Mouse (Mus musculus): ENCODE results near the gene Creld1. TPM values are rescaled to one million over a fixed set of nuclear protein-coding genes. Genes with fewer than 3 reads are reported as not detected.
A peak's percentile ranks its signal among the peaks of the same experiment; 100 is the strongest.

The Creld1 gene
- 4.6 and 5.0 TPM in 2 replicates for polyA plus RNA-seq (2012; rRNA removed)

GRCm38 (mm10) chr6:113483100-113483615 is at the start of gene Creld1:
Gene Creld1 (plus strand): TSS chr6:113483297.
- Histone ChIP-seq H3K4me3 (ENCODE audit: control insufficient read depth, low read depth, low read length) (peak within 1 kb of the TSS; percentile 84), H3K36me3 (ENCODE audit: control insufficient read depth, insufficient read depth, low read length) (no peaks in the 10 kb centered on the region), H3K27me3 (ENCODE audit: control insufficient read depth, insufficient read depth, low read length) (no peaks in the 10 kb centered on the region), H3K4me1 (ENCODE audit: control insufficient read depth, insufficient read depth, low read length) (peaks cover 10% of the 10 kb centered on the region), H3K27ac (ENCODE audit: control insufficient read depth, insufficient read depth, low read depth, low read length) (peak within 1 kb of the TSS; percentile 52; the same call in 1 of the 2 replicates)
- TF ChIP-seq POLR2A (IDR thresholded peaks at IDR 0.05; ENCODE audit: control insufficient read depth, low read depth, low read length), result 0 out of 2 replicates have a peak, but pooled peaks have one; percentile 14
- TF ChIP-seq CTCF (IDR thresholded peaks at IDR 0.05; ENCODE audit: control insufficient read depth, insufficient read depth, insufficient replicate concordance, low read depth, low read length), result no peak

- H3K36me3 ChIP-seq (ENCODE audit: control insufficient read depth, insufficient read depth, low read length), result no peaks in the 10 kb centered on the region
- no peak overlapping the region for H3K4me3 ChIP-seq (ENCODE audit: control insufficient read depth, low read depth, low read length)
- no peaks in the 10 kb centered on the region; the same call in 1 of the 2 replicates for H3K4me1 ChIP-seq (ENCODE audit: control insufficient read depth, insufficient read depth, low read length)
- no peak for TF ChIP-seq POLR2A (IDR thresholded peaks at IDR 0.05; ENCODE audit: control insufficient read depth, low read depth, low read length)
- TF ChIP-seq CTCF (IDR thresholded peaks at IDR 0.05; ENCODE audit: control insufficient read depth, insufficient read depth, insufficient replicate concordance, low read depth, low read length), result no peak
- H3K27ac ChIP-seq (ENCODE audit: control insufficient read depth, insufficient read depth, low read depth, low read length), result no peak overlapping the region
- no peaks in the 10 kb centered on the region for H3K27me3 ChIP-seq (ENCODE audit: control insufficient read depth, insufficient read depth, low read length)
These were observed 49.4 kb upstream of the Creld1 start for GRCm38 (mm10) chr6:113433661-113434060.

GRCm38 (mm10) chr6:113434691-113435090 is 48.4 kb upstream of the Creld1 start:
- H3K27me3 ChIP-seq (ENCODE audit: control insufficient read depth, insufficient read depth, low read length), result no peaks in the 10 kb centered on the region
- H3K4me1 ChIP-seq (ENCODE audit: control insufficient read depth, insufficient read depth, low read length), result no peaks in the 10 kb centered on the region; the same call in 1 of the 2 replicates
- H3K4me3 ChIP-seq (ENCODE audit: control insufficient read depth, low read depth, low read length), result no peak overlapping the region
- no peak overlapping the region for H3K27ac ChIP-seq (ENCODE audit: control insufficient read depth, insufficient read depth, low read depth, low read length)
- no peak for TF ChIP-seq CTCF (IDR thresholded peaks at IDR 0.05; ENCODE audit: control insufficient read depth, insufficient read depth, insufficient replicate concordance, low read depth, low read length)
- TF ChIP-seq POLR2A (IDR thresholded peaks at IDR 0.05; ENCODE audit: control insufficient read depth, low read depth, low read length), result no peak
- H3K36me3 ChIP-seq (ENCODE audit: control insufficient read depth, insufficient read depth, low read length), result no peaks in the 10 kb centered on the region

GRCm38 (mm10) chr6:113435664-113436205 is 47.4 kb upstream of the Creld1 start, which contains the start of gene Cidec:
Gene Cidec (minus strand): TSS chr6:113435760.
- Histone ChIP-seq H3K36me3 (ENCODE audit: control insufficient read depth, insufficient read depth, low read length) (no peaks in the 10 kb centered on the region), H3K4me1 (ENCODE audit: control insufficient read depth, insufficient read depth, low read length) (no peaks in the 10 kb centered on the region; the same call in 1 of the 2 replicates), H3K27ac (ENCODE audit: control insufficient read depth, insufficient read depth, low read depth, low read length) (no peak within 1 kb of the TSS), H3K4me3 (ENCODE audit: control insufficient read depth, low read depth, low read length) (no peak within 1 kb of the TSS), H3K27me3 (ENCODE audit: control insufficient read depth, insufficient read depth, low read length) (no peaks in the 10 kb centered on the region)
- TF ChIP-seq CTCF (IDR thresholded peaks at IDR 0.05; ENCODE audit: control insufficient read depth, insufficient read depth, insufficient replicate concordance, low read depth, low read length) (no peak), POLR2A (IDR thresholded peaks at IDR 0.05; ENCODE audit: control insufficient read depth, low read depth, low read length) (no peak)

- Histone ChIP-seq H3K27me3 (ENCODE audit: control insufficient read depth, insufficient read depth, low read length) (no peaks in the 10 kb centered on the region), H3K4me3 (ENCODE audit: control insufficient read depth, low read depth, low read length) (no peak overlapping the region), H3K36me3 (ENCODE audit: control insufficient read depth, insufficient read depth, low read length) (no peaks in the 10 kb centered on the region), H3K4me1 (ENCODE audit: control insufficient read depth, insufficient read depth, low read length) (no peaks in the 10 kb centered on the region; the same call in 1 of the 2 replicates), H3K27ac (ENCODE audit: control insufficient read depth, insufficient read depth, low read depth, low read length) (no peak overlapping the region)
- no peak for TF ChIP-seq POLR2A (IDR thresholded peaks at IDR 0.05; ENCODE audit: control insufficient read depth, low read depth, low read length)
These were observed 46.0 kb upstream of the Creld1 start for GRCm38 (mm10) chr6:113437135-113437534.

GRCm38 (mm10) chr6:113438721-113439430 is 44.2 kb upstream of the Creld1 start:
- H3K4me1 ChIP-seq (ENCODE audit: control insufficient read depth, insufficient read depth, low read length), result peaks cover 6% of the 10 kb centered on the region
- no peak overlapping the region for H3K4me3 ChIP-seq (ENCODE audit: control insufficient read depth, low read depth, low read length)
- no peak overlapping the region for H3K27ac ChIP-seq (ENCODE audit: control insufficient read depth, insufficient read depth, low read depth, low read length)
- TF ChIP-seq CTCF (IDR thresholded peaks at IDR 0.05; ENCODE audit: control insufficient read depth, insufficient read depth, insufficient replicate concordance, low read depth, low read length) (no peak), POLR2A (IDR thresholded peaks at IDR 0.05; ENCODE audit: control insufficient read depth, low read depth, low read length) (no peak)
- no peaks in the 10 kb centered on the region for H3K36me3 ChIP-seq (ENCODE audit: control insufficient read depth, insufficient read depth, low read length)
- H3K27me3 ChIP-seq (ENCODE audit: control insufficient read depth, insufficient read depth, low read length), result no peaks in the 10 kb centered on the region

GRCm38 (mm10) chr6:113440686-113441085 is 42.4 kb upstream of the Creld1 start:
- H3K4me3 ChIP-seq (ENCODE audit: control insufficient read depth, low read depth, low read length), result no peak overlapping the region
- H3K4me1 ChIP-seq (ENCODE audit: control insufficient read depth, insufficient read depth, low read length), result peaks cover 6% of the 10 kb centered on the region
- no peaks in the 10 kb centered on the region for H3K27me3 ChIP-seq (ENCODE audit: control insufficient read depth, insufficient read depth, low read length)
- TF ChIP-seq POLR2A (IDR thresholded peaks at IDR 0.05; ENCODE audit: control insufficient read depth, low read depth, low read length) (no peak), CTCF (IDR thresholded peaks at IDR 0.05; ENCODE audit: control insufficient read depth, insufficient read depth, insufficient replicate concordance, low read depth, low read length) (no peak)
- H3K27ac ChIP-seq (ENCODE audit: control insufficient read depth, insufficient read depth, low read depth, low read length), result no peak overlapping the region
- no peaks in the 10 kb centered on the region for H3K36me3 ChIP-seq (ENCODE audit: control insufficient read depth, insufficient read depth, low read length)

Measured in testis, adult 2 months (tissue).